34 mouse cellular contexts compared by ENCODE assay signal in the genomic region with DNA sequence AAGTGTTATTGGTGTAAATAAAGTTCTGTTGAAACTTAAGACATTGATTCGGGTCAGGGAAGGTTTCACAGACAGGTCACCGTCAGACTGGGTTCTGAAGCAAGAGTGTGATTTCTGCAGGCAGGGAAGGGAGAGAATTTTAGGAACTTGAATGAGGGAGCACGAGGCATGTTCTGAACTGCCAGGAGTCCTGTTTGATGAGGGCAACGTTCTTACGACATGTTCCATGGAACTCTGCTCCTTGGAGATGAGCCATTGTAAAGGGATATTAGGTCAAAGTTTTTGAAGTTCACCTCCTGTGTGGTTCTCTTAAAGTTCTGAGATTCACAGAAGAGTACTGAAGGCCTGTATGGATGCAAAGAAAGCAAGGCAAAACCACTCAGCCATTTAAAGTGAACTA. TPM values are rescaled to one million over a fixed set of nuclear protein-coding genes. Genes with fewer than 3 reads are reported as not detected.
A peak's percentile ranks its signal among the peaks of the same experiment; 100 is the strongest.
DNase-seq lines count a peak whose midpoint lies in the region; TF ChIP-seq lines count a peak whose summit lies in the region.
"Had no signal": no experiment of that assay in that cellular context is flagged by ENCODE, and none has a peak within 500 bp of the region (broad histone marks: within the 10 kb centered on the region; RNA-seq: fewer than 3 reads in every experiment).

No protein-coding gene starts in this region.

- no peak for TF ChIP-seq CTCF in gastrocnemius, adult 2 months (IDR thresholded peaks at IDR 0.05)

- no peak for DNase-seq in gastrocnemius, adult 2 months
- DNase-seq in gastrocnemius, postnatal 14 days: no peak
- peak; percentile 14 for DNase-seq in kidney, adult 9 months
- DNase-seq in kidney, adult 8-10 months: no peak
- peak; percentile 25 for DNase-seq in NIH3T3 (ENCODE audit: low read depth)
- no peak for DNase-seq in layer of hippocampus, postnatal 10 days (ENCODE audit: low spot score in 2 of 2)
- no peak for DNase-seq in right cerebral cortex, adult 18-20 months
- DNase-seq: adrenal gland, postnatal 10 days; cerebellum, adult 11-12 months; cerebellum, adult 8-10 months; cerebellum, postnatal 10 days; cerebellum, postnatal 36 days; embryo, embryonic 11 days; gastrocnemius, postnatal 10 days; heart, postnatal 14 days; heart, postnatal 4 days had no signal

- 0 out of 2 replicates have a peak, but pooled peaks cover 2% of the 10 kb centered on the region for H3K4me1 ChIP-seq in brown adipose tissue, adult 24 weeks (ENCODE audit: control insufficient read depth, insufficient read depth, insufficient read length, low read length)
- H3K4me1 ChIP-seq: embryonic facial prominence, embryonic 10.5 days; embryonic facial prominence, embryonic 13.5 days; forebrain, embryonic 10.5 days; forebrain, embryonic 13.5 days; heart, embryonic 13.5 days had no signal

- intact Hi-C loops in gastrocnemius, adult 2 months (cut with DNase I): no loop called here
- intact Hi-C loops in gastrocnemius, postnatal 14 days (cut with DNase I; ENCODE audit: low total_unique reads): no loop called here

- H3K4me3 ChIP-seq in gastrocnemius, adult 2 months: no peak overlapping the region
- no peak overlapping the region for H3K4me3 ChIP-seq in brown adipose tissue, adult 24 weeks (ENCODE audit: insufficient read depth, low read depth, low read length)
- H3K4me3 ChIP-seq: embryonic facial prominence, embryonic 10.5 days; embryonic facial prominence, embryonic 13.5 days; erythroblast, embryonic 14.5 days; forebrain, embryonic 10.5 days; forebrain, embryonic 13.5 days; heart, embryonic 13.5 days had no signal

- H3K27ac ChIP-seq in gastrocnemius, adult 2 months: peak overlapping the region; percentile 38; the same call in 1 of the 2 replicates
- peak overlapping the region; percentile 82 for H3K27ac ChIP-seq in brown adipose tissue, adult 24 weeks (replicated peaks; ENCODE audit: low read depth, low read length)
- H3K27ac ChIP-seq: embryonic facial prominence, embryonic 10.5 days; embryonic facial prominence, embryonic 13.5 days; forebrain, embryonic 10.5 days; forebrain, embryonic 13.5 days; heart, embryonic 13.5 days; hindbrain, embryonic 14.5 days; hindbrain, postnatal 0 days had no signal

RNA-seq across cellular contexts. Expression of a gene that starts 19.9 kb away (rescaled TPM):
- not detected for total RNA-seq in gastrocnemius, adult 2 months (2021)
- total RNA-seq in gastrocnemius, postnatal 14 days (2021): not detected
- polyA plus RNA-seq in brown adipose tissue, adult 24 weeks (2012; ENCODE audit: insufficient read depth, insufficient read length, missing spikeins): not detected in 2 replicates
- not detected for total RNA-seq in layer of hippocampus, postnatal 10 days (2021)
- total RNA-seq: adrenal gland, postnatal 10 days; heart, adult 18-20 months; heart, postnatal 14 days; hindbrain, postnatal 0 days; MEL had no signal
- polyA plus RNA-seq: activated CD4-positive, CD25-positive, alpha-beta regulatory T cell, adult 4 months; C2C12; CD4-positive, CD25-positive, alpha-beta regulatory T cell, adult 4 months; cortical plate, adult 2 months; erythroblast, embryonic 14.5 days; forebrain, embryonic 10.5 days; forebrain, embryonic 13.5 days; forebrain, embryonic 16.5 days; heart, embryonic 13.5 days; hindbrain, embryonic 11.5 days; hindbrain, embryonic 14.5 days; inflammation-experienced regulatory T-cells, adult 6 months had no signal

RNA-seq across cellular contexts. Expression of a gene that starts 51.9 kb away (rescaled TPM):
- total RNA-seq in gastrocnemius, adult 2 months (2021): 1 to 10 TPM; 4.5 to 7.6 TPM
- total RNA-seq in gastrocnemius, postnatal 14 days (2021): 1 to 10 TPM; 8.9 to 9.8 TPM
- 16.4 and 28.5 TPM in 2 replicates for polyA plus RNA-seq in brown adipose tissue, adult 24 weeks (2012; ENCODE audit: insufficient read depth, insufficient read length, missing spikeins)
- 10 to 100 TPM; 24.5 to 25.3 TPM for total RNA-seq in layer of hippocampus, postnatal 10 days (2021)
- polyA plus RNA-seq: erythroblast, embryonic 14.5 days had no signal

Comparison
In these comparisons a context has a peak if more than half of its experiments do, and no peak if none do; other contexts are left out.
1. DNase-seq: peak in kidney, adult 9 months (single experiment) and NIH3T3 (single experiment); none in gastrocnemius, adult 2 months (single experiment), gastrocnemius, postnatal 14 days (single experiment), kidney, adult 8-10 months (0 of 2), layer of hippocampus, postnatal 10 days (0 of 2) and right cerebral cortex, adult 18-20 months (single experiment).